Mouse (Mus musculus) layer of hippocampus, adult 2 months (tissue): ENCODE results near the gene Cenpw. TPM values are rescaled to one million over a fixed set of nuclear protein-coding genes. Genes with fewer than 3 reads are reported as not detected.
A peak's percentile ranks its signal among the peaks of the same experiment; 100 is the strongest.

Source experiments
- DNase-seq, 2 experiments: peaks; one replicate each; pipeline ENCODE4 v3.0.0; 2022; ENCODE audit warnings: low spot score in 2 of 2
- H3K27ac ChIP-seq: fragments of 200-600 bp; 2 replicates; pipeline ENCODE4 v1.8.1; 2022
- H3K4me3 ChIP-seq: fragments of 200-600 bp; 2 replicates; pipeline ENCODE4 v1.8.1; 2022; ENCODE audit warnings: mild to moderate bottlenecking
- CTCF ChIP-seq: fragments of 200-600 bp; conservative IDR thresholded peaks from 2 replicates; pipeline ENCODE4 v1.8.1; 2022; ENCODE audit warnings: antibody characterized with exemption, mild to moderate bottlenecking, moderate library complexity
- long read RNA-seq, 2 experiments: library from polyadenylated mRNA; stranded (forward); transcript quantifications; one replicate each; pipeline ENCODE4 v2.0.0; 2021; ENCODE audit warnings: borderline mapping rate in 2 of 2
- total RNA-seq, 2 experiments: library from RNA; stranded (reverse); gene quantifications; 2 replicates each; pipeline ENCODE4 v1.2.3; 2021

Gene Cenpw
- 1 to 10 TPM; 2.2 to 2.6 TPM for total RNA-seq
- long read RNA-seq, experiment 1, transcript Cenpw-201 (3 exons, 1,532 nt), result major isoform, 6 of 6 reads
- long read RNA-seq, experiment 1, partial matches to known transcripts, result 0 of 6 reads
- long read RNA-seq, experiment 1, other reads (novel, unspliced or antisense), result 0 of 6 reads
- long read RNA-seq, experiment 2, transcript Cenpw-201 (3 exons, 1,532 nt), result major isoform, 9 of 10 reads
- long read RNA-seq, experiment 2, partial matches to known transcripts, result 0 of 10 reads
- long read RNA-seq, experiment 2, other reads (novel, unspliced or antisense), result 1 of 10 reads

DNA sequence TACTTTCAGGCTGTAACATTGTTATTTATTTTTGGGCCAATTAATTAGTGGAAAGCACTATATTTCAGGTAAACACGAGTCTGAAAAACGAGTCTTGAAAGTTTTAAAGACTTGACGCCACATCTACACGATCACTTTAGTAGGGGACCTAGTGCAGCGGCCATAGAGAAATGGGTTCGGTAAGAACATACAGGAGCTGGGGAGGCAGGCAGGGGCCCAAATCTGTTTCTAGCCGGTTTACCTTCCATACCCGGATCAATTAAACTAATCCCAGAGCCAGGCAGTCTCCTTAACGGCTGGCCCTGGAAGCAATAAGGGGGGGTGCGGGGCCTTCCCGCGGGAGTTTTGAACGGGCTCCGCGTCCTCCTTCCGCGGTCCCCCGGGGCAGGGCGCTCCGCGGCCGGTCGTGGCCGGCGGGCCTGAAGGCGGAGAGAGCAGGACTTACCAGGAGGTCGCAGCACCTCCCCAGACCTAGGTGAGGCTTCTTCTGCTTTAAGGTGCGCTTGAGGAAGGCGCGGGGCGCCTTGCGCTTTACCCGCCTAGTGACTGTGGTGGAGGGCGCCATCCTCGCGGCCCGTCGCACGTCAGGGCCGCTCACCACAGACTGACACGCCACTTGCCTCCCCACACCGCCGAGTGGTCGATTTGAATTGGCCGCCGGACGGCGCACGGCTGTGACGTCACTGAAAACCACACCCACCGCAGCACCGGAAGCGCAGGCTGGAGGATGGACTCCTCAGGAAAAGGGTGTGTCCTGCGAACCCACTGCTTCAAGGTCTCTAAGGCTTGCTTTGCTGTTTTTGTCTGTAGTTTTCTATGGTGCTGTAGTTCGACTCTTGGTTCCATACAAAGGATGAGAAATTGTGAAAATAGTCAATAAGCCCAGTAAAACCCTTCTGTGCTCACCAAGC is at the start of gene Cenpw:
TSS of gene Cenpw (minus strand) at position 645 of the 911 bp plus-strand sequence.
- peak; percentile 84 to 85 for DNase-seq
- H3K27ac ChIP-seq, result peak within 1 kb of the TSS; percentile 66
- peak; percentile 31; the same call in 1 of the 2 replicates for TF ChIP-seq CTCF
- H3K4me3 ChIP-seq, result peak within 1 kb of the TSS; percentile 78

DNA sequence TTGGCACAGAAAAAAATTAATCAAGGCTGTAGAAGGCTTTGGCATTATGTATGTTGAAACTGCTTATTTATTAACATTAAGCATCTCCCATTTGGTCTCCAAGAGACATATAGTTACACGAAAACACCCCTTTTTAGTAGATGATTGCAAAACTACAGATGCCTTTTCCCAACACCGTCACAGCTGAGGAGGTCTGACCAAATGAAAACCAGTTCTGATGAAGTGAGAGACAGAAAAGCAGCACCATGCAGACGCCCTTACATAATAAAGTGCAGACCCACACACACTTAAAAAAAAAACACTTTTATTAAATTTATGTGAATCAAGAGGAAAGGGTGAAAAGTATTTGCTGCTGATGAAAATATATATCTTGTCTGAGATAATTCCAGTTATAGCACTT is 49.3 kb upstream of the Cenpw start:
- Histone ChIP-seq H3K27ac (no peak overlapping the region), H3K4me3 (no peak overlapping the region)
- no peak for TF ChIP-seq CTCF
- DNase-seq, result no peak

DNA sequence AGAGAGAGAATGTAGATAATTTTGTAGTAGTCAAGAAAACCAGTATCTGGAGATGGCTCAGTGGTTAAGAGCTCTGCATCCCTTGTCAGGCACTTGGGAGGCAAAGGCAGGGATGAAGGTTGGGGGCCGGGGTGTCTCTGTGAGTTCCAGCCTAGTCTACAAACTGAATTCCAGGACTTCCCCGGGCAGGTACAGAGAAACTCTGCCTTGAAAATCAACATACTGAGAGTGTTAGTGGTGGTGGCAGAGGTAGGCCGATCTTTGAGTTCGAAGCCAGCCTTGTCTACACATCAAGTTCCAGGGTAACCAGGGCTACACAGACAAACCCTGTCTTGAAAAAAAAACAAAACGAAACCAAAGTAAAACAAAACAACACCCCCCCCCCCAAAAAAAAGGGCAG is 859 bp downstream of the Cenpw start:
- Histone ChIP-seq H3K27ac (no peak overlapping the region), H3K4me3 (peak overlapping the region; percentile 78; the same call in 1 of the 2 replicates)
- TF ChIP-seq CTCF, result no peak
- no peak for DNase-seq

DNA sequence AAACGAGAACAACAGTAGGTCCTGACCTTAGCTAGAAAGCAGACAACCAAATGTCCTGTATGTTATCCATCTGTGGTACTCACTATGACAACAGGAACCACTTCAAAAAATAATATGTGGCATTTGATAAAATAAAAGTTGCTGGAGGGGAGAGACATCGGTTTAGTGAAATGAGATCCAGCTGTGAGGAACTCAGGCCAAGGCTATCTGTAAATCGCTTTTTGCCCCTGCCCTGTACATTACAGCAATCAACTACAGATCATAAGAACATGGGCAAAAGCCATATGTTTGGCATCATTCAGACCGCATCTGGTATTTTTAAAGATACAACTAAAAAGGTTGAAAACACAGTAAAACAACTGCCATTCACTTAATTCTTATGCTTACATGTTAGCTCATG is 32.7 kb downstream of the Cenpw start:
- no peak for TF ChIP-seq CTCF
- no peak for DNase-seq
- no peak overlapping the region for H3K4me3 ChIP-seq

More for the DNA sequence above, 32.7 kb downstream of the Cenpw start:
- no peak overlapping the region for H3K27ac ChIP-seq
